8 mouse cellular contexts compared by ENCODE assay signal in the genomic region with DNA sequence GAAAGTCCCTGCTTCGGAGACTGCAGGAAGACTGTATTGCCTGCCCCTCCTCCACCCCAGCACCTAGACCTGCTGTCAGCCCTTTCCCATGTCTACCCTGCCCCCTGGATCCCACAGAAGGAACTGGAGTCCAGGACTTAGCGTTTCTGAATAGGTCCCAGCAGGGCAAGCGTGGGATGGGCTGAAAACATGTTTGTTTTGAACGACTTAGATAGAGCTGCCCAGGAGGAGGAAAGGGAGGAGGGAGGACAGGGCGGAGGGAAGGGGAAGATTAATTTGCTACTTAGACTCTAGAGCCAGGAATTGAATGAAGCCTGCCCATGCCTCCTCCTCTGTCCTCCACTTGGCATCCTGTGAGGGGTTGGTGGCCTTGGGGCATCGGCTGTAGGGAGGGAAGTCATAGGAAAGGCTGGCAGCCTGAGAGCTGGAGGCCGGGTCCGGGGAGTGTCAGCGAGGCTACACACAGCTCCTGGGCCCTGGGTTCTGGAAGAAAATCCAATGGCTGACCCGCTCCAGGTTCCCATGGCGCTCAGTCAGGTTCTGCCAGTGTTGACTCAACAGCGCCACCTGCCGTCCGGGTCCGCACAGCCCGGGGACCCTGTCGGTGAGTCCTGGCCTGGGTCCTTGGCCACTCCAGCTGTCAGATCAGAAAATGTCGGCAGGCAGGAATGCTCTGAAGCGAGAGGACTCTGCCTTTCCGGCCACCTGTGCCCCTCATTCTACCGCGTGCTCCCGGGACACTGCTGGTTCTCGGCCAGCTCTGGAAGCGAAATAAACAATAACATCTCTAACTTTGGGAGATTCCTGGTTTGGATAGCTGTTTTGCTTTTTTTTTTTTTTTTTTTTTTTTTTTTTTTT. TPM values are rescaled to one million over a fixed set of nuclear protein-coding genes. Genes with fewer than 3 reads are reported as not detected.
DNase-seq lines count a peak whose midpoint lies in the region.

No protein-coding gene starts in this region.

- peak overlapping the region; percentile 92 for H3K4me3 ChIP-seq in megakaryocyte, embryonic 14.5 days (replicated peaks)

- DNase-seq in adrenal gland, adult 18-20 months (ENCODE audit: low spot score in 2 of 2), result peak; percentile 100
- peak; percentile 92 for DNase-seq in embryo, embryonic 11 days
- DNase-seq in gastrocnemius, postnatal 14 days, result peak; percentile 97
- DNase-seq in induced T-regulatory cell, adult 2 months (ENCODE audit: low read depth), result peak; percentile 95
- peak; percentile 83 to 96 for DNase-seq in left cerebral cortex, adult 8-10 months (ENCODE audit: low spot score in 2 of 2)
- peak; percentile 95 for DNase-seq in right cerebral cortex, adult 2 months (ENCODE audit: low spot score in 2 of 2)
- peak; percentile 97 for DNase-seq in urinary bladder, postnatal 14 days (ENCODE audit: low spot score)

- H3K36me3 ChIP-seq in megakaryocyte, embryonic 14.5 days (replicated peaks; ENCODE audit: low read length), result peaks cover 6% of the 10 kb centered on the region

- H3K27me3 ChIP-seq in megakaryocyte, embryonic 14.5 days (replicated peaks), result no peaks in the 10 kb centered on the region

- intact Hi-C loops in gastrocnemius, postnatal 14 days (cut with DNase I; ENCODE audit: low total_unique reads), result loop anchor here (5.0 kb wide), 2 partner anchors 37 to 57 kb away; partner anchors contain the start of genes Acbd4 and Plcd3

- peaks cover 47% of the 10 kb centered on the region for H3K4me1 ChIP-seq in megakaryocyte, embryonic 14.5 days

- H3K9me3 ChIP-seq in megakaryocyte, embryonic 14.5 days, result peaks cover 5% of the 10 kb centered on the region; the same call in 1 of the 2 replicates

RNA-seq across cellular contexts. Expression of gene Fmnl1, which starts 12.1 kb away (rescaled TPM):
- 10 to 100 TPM; 19.8 to 20.9 TPM for total RNA-seq in adrenal gland, adult 18-20 months (2021)
- total RNA-seq in gastrocnemius, postnatal 14 days (2021), result 1 to 10 TPM; 6.7 to 7.3 TPM
- 100 to 1,000 TPM in 3 of 4 experiments, 10 to 100 TPM in 1; 81.7 to 115 (median 108) TPM for total RNA-seq in left cerebral cortex, adult 8-10 months (2022)
- 25.5 and 36.6 TPM in 2 replicates for polyA plus RNA-seq in megakaryocyte, embryonic 14.5 days (2012; ENCODE audit: insufficient read depth, low replicate concordance)

RNA-seq across cellular contexts. Expression of gene Hexim2, which starts 26.6 kb away (rescaled TPM):
- total RNA-seq in adrenal gland, adult 18-20 months (2021), result 1 to 10 TPM; 2.8 to 5.6 TPM
- total RNA-seq in gastrocnemius, postnatal 14 days (2021), result 1 to 10 TPM; 2.7 to 3.8 TPM
- 10 to 100 TPM; 13.4 to 18.1 (median 16.5) TPM for total RNA-seq in left cerebral cortex, adult 8-10 months (2022)
- 73.5 and 168 TPM in 2 replicates for polyA plus RNA-seq in megakaryocyte, embryonic 14.5 days (2012; ENCODE audit: insufficient read depth, low replicate concordance)

RNA-seq across cellular contexts. Expression of gene Hexim1, which starts 42.8 kb away (rescaled TPM):
- total RNA-seq in adrenal gland, adult 18-20 months (2021), result 10 to 100 TPM; 71.1 to 83.3 TPM
- total RNA-seq in gastrocnemius, postnatal 14 days (2021), result 10 to 100 TPM; 20.7 to 21.5 TPM
- 10 to 100 TPM; 34.4 to 38.5 (median 35.6) TPM for total RNA-seq in left cerebral cortex, adult 8-10 months (2022)
- 24.4 and 98.1 TPM in 2 replicates for polyA plus RNA-seq in megakaryocyte, embryonic 14.5 days (2012; ENCODE audit: insufficient read depth, low replicate concordance)

RNA-seq across cellular contexts. Expression of gene 1700023F06Rik, which starts 49.5 kb away (rescaled TPM):
- total RNA-seq in adrenal gland, adult 18-20 months (2021), result under 1 TPM; 0.27 to 0.61 TPM
- not detected for total RNA-seq in gastrocnemius, postnatal 14 days (2021)
- 1 to 10 TPM; 1.7 to 2.8 (median 2.3) TPM for total RNA-seq in left cerebral cortex, adult 8-10 months (2022)
- polyA plus RNA-seq in megakaryocyte, embryonic 14.5 days (2012; ENCODE audit: insufficient read depth, low replicate concordance), result not detected in 2 replicates

RNA-seq across cellular contexts. Expression of gene Acbd4, which starts 57.4 kb away (rescaled TPM):
- total RNA-seq in adrenal gland, adult 18-20 months (2021), result 100 to 1,000 TPM; 116 to 169 TPM
- 10 to 100 TPM; 30.0 to 35.7 TPM for total RNA-seq in gastrocnemius, postnatal 14 days (2021)
- 10 to 100 TPM; 82.6 to 93.2 (median 88.7) TPM for total RNA-seq in left cerebral cortex, adult 8-10 months (2022)
- polyA plus RNA-seq in megakaryocyte, embryonic 14.5 days (2012; ENCODE audit: insufficient read depth, low replicate concordance), result 42.5 and 61.0 TPM in 2 replicates

Comparison
In these comparisons a context has a peak if more than half of its experiments do, and no peak if none do; other contexts are left out.
1. Peak in every context shown above with its lines: DNase-seq and H3K4me3 ChIP-seq.